Mouse (Mus musculus) left cerebral cortex, adult 9 months (tissue): ENCODE measurements around the gene Timd2.
"Not testable (repeated sequence)": the region's sequence is repeated elsewhere in the genome, so short reads cannot be mapped to it uniquely, and the experiment has no call there.

Source experiments
- DNase-seq, 2 experiments: peaks; one replicate each; pipeline ENCODE4 v3.0.0; 2022; ENCODE audit warnings: low spot score in 2 of 2

Timd2 gene

GRCm38 (mm10) chr11:46665599-46666522, 41.0 kb downstream of the Timd2 start:
- peak in 1 of 2 experiments; percentile 20 for DNase-seq

DNA sequence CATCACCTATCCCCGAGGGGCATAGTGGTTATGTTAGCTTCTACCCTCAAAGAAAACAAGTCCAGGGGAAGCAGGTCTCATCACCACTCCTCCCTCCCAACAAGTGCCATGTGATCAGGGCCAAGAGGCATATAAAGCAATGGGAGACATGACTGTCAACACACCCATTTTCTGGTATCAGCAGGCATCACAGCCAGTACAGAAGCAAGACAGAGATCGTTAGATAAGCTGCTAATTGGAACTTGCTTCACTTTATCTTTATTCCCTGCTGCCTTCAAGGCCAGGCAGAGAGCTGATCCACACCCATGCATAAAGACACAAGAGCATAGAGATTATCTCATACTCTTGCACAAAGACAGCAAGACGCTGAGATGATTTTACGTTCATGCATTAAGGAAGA, 43.6 kb downstream of the Timd2 start:
- no peak for DNase-seq

- no peak for DNase-seq
Observed at GRCm38 (mm10) chr11:46652476-46652875, 54.4 kb downstream of the Timd2 start.

DNA sequence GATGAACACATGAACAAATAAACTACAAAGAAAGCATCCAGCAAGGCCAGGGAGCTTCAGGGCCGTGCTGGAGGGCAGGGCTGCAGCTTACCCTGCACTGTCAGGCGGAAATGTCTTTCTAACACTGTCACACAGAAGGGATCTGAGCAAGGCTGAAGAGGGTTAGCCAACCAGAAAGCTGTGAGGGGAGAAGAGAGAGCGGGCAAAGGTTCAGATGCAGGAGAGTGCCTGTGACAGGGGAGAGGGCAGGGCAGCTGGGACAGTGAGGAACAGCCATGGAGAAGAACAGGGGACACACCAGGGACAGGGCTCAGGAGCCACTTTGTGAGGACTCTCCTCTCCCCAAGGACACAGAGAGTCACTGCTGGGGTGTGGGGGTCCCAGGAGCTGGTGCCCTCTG, 57.2 kb downstream of the Timd2 start:
- DNase-seq = not testable (repeated sequence)

DNA sequence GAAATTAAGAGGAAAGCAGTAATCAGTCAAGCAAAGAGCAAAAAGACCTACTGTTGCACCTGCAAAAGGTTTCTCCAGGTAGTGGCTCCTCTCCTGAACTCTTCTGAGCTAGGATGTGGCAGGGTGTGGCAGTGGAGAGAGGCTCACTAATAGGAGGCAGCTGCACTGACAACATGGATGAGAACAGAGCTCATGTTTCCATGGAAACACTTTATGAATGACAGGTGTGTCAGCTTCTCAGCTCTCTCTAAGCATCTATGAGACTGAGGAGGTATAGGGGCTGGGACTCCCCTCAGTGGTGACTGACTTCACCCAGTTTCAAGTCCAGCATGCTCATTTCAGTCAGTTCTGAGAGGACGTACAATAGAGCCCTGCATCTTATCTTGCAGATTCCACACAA, 62.0 kb downstream of the Timd2 start:
- DNase-seq = no peak

DNA sequence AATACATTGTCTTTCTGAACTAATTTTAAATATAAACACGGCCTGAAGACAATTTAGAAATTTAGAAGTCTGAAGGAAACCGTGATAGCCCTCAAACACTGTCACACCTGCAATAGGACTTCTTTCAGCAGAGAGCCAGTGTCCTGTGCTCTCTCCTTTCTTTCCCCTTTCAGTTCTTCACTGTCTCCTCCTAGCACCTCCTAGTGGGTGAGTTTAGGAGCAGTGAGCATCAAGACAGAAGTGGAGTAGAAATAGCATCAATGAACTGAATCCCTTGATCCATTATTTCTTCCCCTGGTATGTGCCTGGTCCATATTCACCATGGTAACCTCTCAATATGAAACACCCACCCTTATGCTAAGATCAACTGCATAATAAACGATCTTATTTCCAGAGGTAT, 70.3 kb downstream of the Timd2 start:
- DNase-seq = no peak

GRCm38 (mm10) chr11:46635516-46635915, 71.3 kb downstream of the Timd2 start:
- DNase-seq = not testable (repeated sequence)

DNA sequence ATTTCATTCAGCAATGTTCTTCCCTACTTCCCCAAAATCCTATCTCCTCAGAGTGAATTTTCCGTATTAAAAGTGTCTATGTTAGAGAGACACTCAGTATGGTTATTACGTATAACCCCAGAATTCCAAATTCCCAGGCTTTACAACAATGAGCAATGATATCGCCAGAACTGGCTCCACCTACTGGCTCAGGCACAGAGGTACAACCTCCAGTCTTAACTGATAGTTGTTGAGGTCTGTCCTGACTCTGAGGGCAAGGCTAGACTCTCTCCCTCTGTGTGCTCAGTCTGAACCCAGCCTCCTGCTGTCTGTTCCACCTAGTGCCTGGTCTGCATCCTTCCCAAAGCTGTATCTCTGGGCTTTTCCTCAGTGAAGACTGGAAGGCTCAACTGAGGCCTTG, 75.2 kb downstream of the Timd2 start:
- DNase-seq = peak in 1 of 2 experiments; percentile 19

DNA sequence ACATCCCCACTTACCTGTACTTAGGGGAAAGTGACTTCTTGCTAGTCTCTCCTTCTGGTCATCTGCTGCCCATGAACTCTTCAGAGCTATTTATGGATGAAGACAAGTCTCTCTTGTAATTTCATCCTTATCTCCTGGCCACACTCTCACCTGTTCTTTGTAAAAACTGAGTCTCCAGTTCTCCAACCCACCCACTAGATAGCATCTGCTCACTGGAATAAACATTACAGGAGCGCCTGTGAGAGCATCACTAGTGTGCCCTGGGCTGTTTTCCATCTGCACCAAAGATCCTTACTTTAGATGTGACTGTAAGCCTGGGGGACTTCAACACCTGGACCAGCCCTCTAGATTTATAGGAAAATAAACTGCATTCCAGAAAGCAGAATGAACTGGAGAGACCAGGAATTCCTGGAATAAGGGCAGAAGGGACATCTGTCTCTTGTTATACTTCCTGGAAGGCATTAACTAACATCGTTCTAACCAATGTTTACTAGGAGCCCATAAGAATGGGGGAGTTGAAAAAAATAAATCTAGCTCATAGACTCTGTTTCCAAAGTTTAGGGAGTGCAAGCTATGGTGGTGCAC, 77.6 kb downstream of the Timd2 start, which contains the start of gene Dppa1:
Gene Dppa1 (minus strand): TSS at position 51 of the 585 bp plus-strand sequence.
- DNase-seq = no peak

- DNase-seq = no peak
Observed at GRCm38 (mm10) chr11:46620414-46621168, 86.3 kb downstream of the Timd2 start.

DNA sequence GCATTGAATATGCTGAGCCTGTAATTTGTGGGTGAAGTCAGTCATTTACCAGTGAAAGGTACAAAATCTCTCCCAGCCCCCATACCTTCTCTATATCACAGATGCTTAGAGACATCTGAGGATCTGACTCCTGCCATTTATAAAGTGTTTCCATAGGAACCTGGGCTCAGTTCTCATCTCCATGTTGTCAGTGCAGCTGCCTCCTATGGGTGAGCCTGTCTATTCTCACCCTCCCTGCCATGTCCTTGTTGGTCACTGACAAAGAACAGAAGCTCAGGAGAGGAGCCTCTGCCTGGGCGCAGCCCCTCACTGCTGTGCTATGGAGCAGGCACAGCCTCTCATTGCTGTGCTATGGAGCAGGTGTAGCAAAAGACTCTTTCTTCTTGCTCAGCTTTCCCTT, 86.9 kb downstream of the Timd2 start:
- DNase-seq = no peak
